Mouse (Mus musculus): Measurements from ENCODE around the gene Mllt1. TPM values are rescaled to one million over a fixed set of nuclear protein-coding genes. Genes with fewer than 3 reads are reported as not detected.
A peak's percentile ranks its signal among the peaks of the same experiment; 100 is the strongest.

Mllt1 gene
- 43.6 and 50.5 TPM in 2 replicates for polyA plus RNA-seq (2015; fragmentation: Nextera tagmentation; extraction: Ambion mirVana)

GRCm38 (mm10) chr17:56935363-56936131, at the start of gene Mllt1:
TSS of gene Mllt1 (minus strand) at chr17:56935415.
- Histone ChIP-seq H3K4me1 (peaks cover 31% of the 10 kb centered on the region), H3K4me2 (peak within 1 kb of the TSS; percentile 89), H3K4me3 (peak within 1 kb of the TSS; percentile 97), H3K9ac (peak within 1 kb of the TSS; percentile 91), H3K27me3 (no peaks in the 10 kb centered on the region), H3K27ac (peak within 1 kb of the TSS; percentile 79), H3K9me3 (no peaks in the 10 kb centered on the region), H3K36me3 (no peaks in the 10 kb centered on the region; the same call in 1 of the 2 replicates)
- WGBS = 3% methylated on average over 76 of the region's 76 CpGs
- peak; percentile 97 for ATAC-seq (ENCODE audit: insufficient number of reproducible peaks, low FRiP score, low TSS enrichment, low read depth)

GRCm38 (mm10) chr17:56984886-56985285, 49.7 kb upstream of the Mllt1 start:
- 75% methylated on average over 9 of the region's 9 CpGs for WGBS
- no peak overlapping the region for H3K9ac ChIP-seq
- ATAC-seq (ENCODE audit: insufficient number of reproducible peaks, low FRiP score, low TSS enrichment, low read depth) = no peak

GRCm38 (mm10) chr17:56982013-56982412, 46.8 kb upstream of the Mllt1 start, which contains the start of gene Acer1:
TSS of gene Acer1 (minus strand) at chr17:56982126.
- Histone ChIP-seq H3K9me3 (no peaks in the 10 kb centered on the region), H3K9ac (no peak within 1 kb of the TSS), H3K36me3 (no peaks in the 10 kb centered on the region), H3K27ac (no peak within 1 kb of the TSS; the same call in 1 of the 2 replicates), H3K4me1 (no peaks in the 10 kb centered on the region), H3K27me3 (no peaks in the 10 kb centered on the region), H3K4me2 (no peak within 1 kb of the TSS), H3K4me3 (no peak within 1 kb of the TSS)
- WGBS = 67% methylated on average over 5 of the region's 5 CpGs
- no peak for ATAC-seq (ENCODE audit: insufficient number of reproducible peaks, low FRiP score, low TSS enrichment, low read depth)

More at GRCm38 (mm10) chr17:56984886-56985285, 49.7 kb upstream of the Mllt1 start:
- no peak overlapping the region for H3K4me3 ChIP-seq
- H3K27me3 ChIP-seq = no peaks in the 10 kb centered on the region
- no peak overlapping the region for H3K4me2 ChIP-seq
- no peaks in the 10 kb centered on the region for H3K36me3 ChIP-seq
- no peak overlapping the region for H3K27ac ChIP-seq
- H3K4me1 ChIP-seq = peaks cover 2% of the 10 kb centered on the region; the same call in 1 of the 2 replicates
- H3K9me3 ChIP-seq = no peaks in the 10 kb centered on the region

GRCm38 (mm10) chr17:56981049-56981448, 45.8 kb upstream of the Mllt1 start:
- 55% methylated on average over 7 of the region's 7 CpGs for WGBS
- no peak overlapping the region for H3K9ac ChIP-seq
- no peak for ATAC-seq (ENCODE audit: insufficient number of reproducible peaks, low FRiP score, low TSS enrichment, low read depth)

GRCm38 (mm10) chr17:56979524-56979923, 44.3 kb upstream of the Mllt1 start:
- no peak for ATAC-seq (ENCODE audit: insufficient number of reproducible peaks, low FRiP score, low TSS enrichment, low read depth)
- H3K4me1 ChIP-seq = no peaks in the 10 kb centered on the region; the same call in 1 of the 2 replicates
- H3K27ac ChIP-seq = no peak overlapping the region
- H3K9ac ChIP-seq = no peak overlapping the region
- no peaks in the 10 kb centered on the region for H3K9me3 ChIP-seq
- H3K36me3 ChIP-seq = no peaks in the 10 kb centered on the region
- H3K27me3 ChIP-seq = no peaks in the 10 kb centered on the region
- H3K4me3 ChIP-seq = no peak overlapping the region
- WGBS = 19% methylated on average over 5 of the region's 8 CpGs
- H3K4me2 ChIP-seq = no peak overlapping the region

More at GRCm38 (mm10) chr17:56981049-56981448, 45.8 kb upstream of the Mllt1 start:
- Histone ChIP-seq H3K27ac (no peak overlapping the region), H3K27me3 (no peaks in the 10 kb centered on the region), H3K4me1 (no peaks in the 10 kb centered on the region), H3K4me2 (no peak overlapping the region), H3K9me3 (no peaks in the 10 kb centered on the region), H3K36me3 (no peaks in the 10 kb centered on the region), H3K4me3 (no peak overlapping the region)

- H3K9ac ChIP-seq = no peak overlapping the region
- no peak overlapping the region for H3K4me3 ChIP-seq
- ATAC-seq (ENCODE audit: insufficient number of reproducible peaks, low FRiP score, low TSS enrichment, low read depth) = no peak
- H3K9me3 ChIP-seq = no peaks in the 10 kb centered on the region
- H3K4me1 ChIP-seq = no peaks in the 10 kb centered on the region; the same call in 1 of the 2 replicates
- WGBS = 66% methylated on average over 8 of the region's 8 CpGs
- no peaks in the 10 kb centered on the region for H3K36me3 ChIP-seq
- H3K4me2 ChIP-seq = no peak overlapping the region
- no peak overlapping the region for H3K27ac ChIP-seq
- H3K27me3 ChIP-seq = no peaks in the 10 kb centered on the region
Observed at GRCm38 (mm10) chr17:56976531-56977390, 41.5 kb upstream of the Mllt1 start.

GRCm38 (mm10) chr17:56975391-56975790, 40.2 kb upstream of the Mllt1 start:
- no peak overlapping the region for H3K4me3 ChIP-seq
- no peak for ATAC-seq (ENCODE audit: insufficient number of reproducible peaks, low FRiP score, low TSS enrichment, low read depth)
- 0 out of 2 replicates have a peak, but pooled peaks cover 4% of the 10 kb centered on the region for H3K27me3 ChIP-seq
- no peak overlapping the region for H3K9ac ChIP-seq
- 67% methylated on average over 3 of the region's 3 CpGs for WGBS
- no peak overlapping the region for H3K27ac ChIP-seq
- no peaks in the 10 kb centered on the region; the same call in 1 of the 2 replicates for H3K4me1 ChIP-seq
- no peaks in the 10 kb centered on the region for H3K9me3 ChIP-seq
- no peak overlapping the region for H3K4me2 ChIP-seq
- H3K36me3 ChIP-seq = no peaks in the 10 kb centered on the region

- H3K4me2 ChIP-seq = no peak overlapping the region
- ATAC-seq (ENCODE audit: insufficient number of reproducible peaks, low FRiP score, low TSS enrichment, low read depth) = 0 out of 2 replicates have a peak, but pooled peaks have one; percentile 42
- H3K9ac ChIP-seq = no peak overlapping the region
- no peaks in the 10 kb centered on the region; the same call in 1 of the 2 replicates for H3K4me1 ChIP-seq
- H3K4me3 ChIP-seq = no peak overlapping the region
- 54% methylated on average over 5 of the region's 5 CpGs for WGBS
- H3K9me3 ChIP-seq = no peaks in the 10 kb centered on the region
- 0 out of 2 replicates have a peak, but pooled peaks cover 8% of the 10 kb centered on the region for H3K27me3 ChIP-seq
- H3K36me3 ChIP-seq = no peaks in the 10 kb centered on the region
- H3K27ac ChIP-seq = no peak overlapping the region
Observed at GRCm38 (mm10) chr17:56974708-56975240, 39.6 kb upstream of the Mllt1 start.

- Histone ChIP-seq H3K27me3 (0 out of 2 replicates have a peak, but pooled peaks cover 11% of the 10 kb centered on the region), H3K4me1 (no peaks in the 10 kb centered on the region; the same call in 1 of the 2 replicates), H3K36me3 (no peaks in the 10 kb centered on the region), H3K4me3 (no peak overlapping the region), H3K9me3 (no peaks in the 10 kb centered on the region), H3K4me2 (no peak overlapping the region), H3K9ac (no peak overlapping the region), H3K27ac (no peak overlapping the region)
- ATAC-seq (ENCODE audit: insufficient number of reproducible peaks, low FRiP score, low TSS enrichment, low read depth) = no peak
- WGBS = 55% methylated on average over 13 of the region's 14 CpGs
Observed at GRCm38 (mm10) chr17:56973956-56974707, 38.9 kb upstream of the Mllt1 start.

- no peak overlapping the region for H3K27ac ChIP-seq
- no peak overlapping the region for H3K9ac ChIP-seq
- H3K36me3 ChIP-seq = no peaks in the 10 kb centered on the region
- H3K4me3 ChIP-seq = no peak overlapping the region
- 0 out of 2 replicates have a peak, but pooled peaks cover 11% of the 10 kb centered on the region for H3K27me3 ChIP-seq
- WGBS = 66% methylated on average over 5 of the region's 5 CpGs
- ATAC-seq (ENCODE audit: insufficient number of reproducible peaks, low FRiP score, low TSS enrichment, low read depth) = no peak
- H3K9me3 ChIP-seq = no peaks in the 10 kb centered on the region
- H3K4me2 ChIP-seq = no peak overlapping the region
- H3K4me1 ChIP-seq = no peaks in the 10 kb centered on the region; the same call in 1 of the 2 replicates
Observed at GRCm38 (mm10) chr17:56970081-56970480, 34.9 kb upstream of the Mllt1 start.

- Histone ChIP-seq H3K9ac (no peak overlapping the region), H3K27ac (no peak overlapping the region), H3K27me3 (0 out of 2 replicates have a peak, but pooled peaks cover 11% of the 10 kb centered on the region), H3K4me3 (no peak overlapping the region), H3K4me1 (no peaks in the 10 kb centered on the region), H3K9me3 (no peaks in the 10 kb centered on the region), H3K36me3 (no peaks in the 10 kb centered on the region), H3K4me2 (no peak overlapping the region)
- 54% methylated on average over 3 of the region's 3 CpGs for WGBS
- ATAC-seq (ENCODE audit: insufficient number of reproducible peaks, low FRiP score, low TSS enrichment, low read depth) = no peak
Observed at GRCm38 (mm10) chr17:56969321-56969720, 34.1 kb upstream of the Mllt1 start.
